Mouse (Mus musculus) hindbrain, embryonic 12.5 days (tissue): ENCODE results near the gene Fen1. TPM values are rescaled to one million over a fixed set of nuclear protein-coding genes. Genes with fewer than 3 reads are reported as not detected.

ENCODE experiments used
- ATAC-seq: fragments of 200-750 bp; cut with Nextera tagmentation; 2 replicates; pipeline ENCODE4 v1.8.0; 2017; ENCODE audit warnings: moderate TSS enrichment; ENCODE audit not compliant: low FRiP score
- H3K27ac ChIP-seq: fragments of 300-500 bp; sonication (generic); 2 replicates; pipeline ENCODE4 v1.5.1; 2016; ENCODE audit warnings: mild to moderate bottlenecking
- H3K27me3 ChIP-seq: fragments of 300-500 bp; sonication (generic); 2 replicates; pipeline ENCODE4 v1.6.1; 2016; ENCODE audit warnings: mild to moderate bottlenecking
- H3K36me3 ChIP-seq: fragments of 300-500 bp; sonication (generic); 2 replicates; pipeline ENCODE4 v1.6.1; 2016; ENCODE audit warnings: mild to moderate bottlenecking
- H3K4me1 ChIP-seq: fragments of 300-500 bp; sonication (generic); 2 replicates; pipeline ENCODE4 v1.6.1; 2016
- H3K4me2 ChIP-seq: fragments of 300-500 bp; sonication (generic); replicated peaks from 2 replicates; pipeline ENCODE4 v1.6.1; 2016; ENCODE audit warnings: mild to moderate bottlenecking
- H3K4me3 ChIP-seq: fragments of 300-500 bp; sonication (generic); 2 replicates; pipeline ENCODE4 v1.5.1; 2016; ENCODE audit warnings: mild to moderate bottlenecking
- H3K9ac ChIP-seq: fragments of 300-500 bp; sonication (generic); 2 replicates; pipeline ENCODE4 v1.6.1; 2016; ENCODE audit warnings: mild to moderate bottlenecking, moderate library complexity
- H3K9me3 ChIP-seq: fragments of 300-500 bp; sonication (generic); replicated peaks from 2 replicates; pipeline ENCODE4 v1.6.1; 2016; ENCODE audit warnings: mild to moderate bottlenecking
- WGBS: fragments of 180-500 bp; shearing (Covaris S2); methylation state at CpG from one replicate; pipeline ENCODE4 v1.1.7; 2016; 5-methylcytosine and 5-hydroxymethylcytosine counted together
- polyA plus RNA-seq: library from polyadenylated mRNA; unstranded; fragments of >200 nt; fragmentation: Nextera tagmentation; extraction: Ambion mirVana; gene quantifications from 2 replicates; pipeline ENCODE4 v1.2.1, GENCODE M21; 2016

Gene Fen1
- polyA plus RNA-seq, 1 experiment from 2014 or later, result 62.4 TPM

- Histone ChIP-seq H3K4me3 (no peak overlapping the region), H3K9me3 (no peaks in the 10 kb centered on the region), H3K27me3 (peaks cover 21% of the 10 kb centered on the region), H3K4me1 (peaks cover 15% of the 10 kb centered on the region), H3K27ac (no peak overlapping the region), H3K4me2 (no peak overlapping the region), H3K9ac (no peak overlapping the region), H3K36me3 (no peaks in the 10 kb centered on the region)
- no peak for ATAC-seq
- WGBS, result 17% methylated on average over 5 of the region's 5 CpGs
These were observed 27.9 kb upstream of the Fen1 start for GRCm38 (mm10) chr19:10231871-10232270.

- WGBS, result 8% methylated on average over 7 of the region's 7 CpGs
- Histone ChIP-seq H3K27ac (no peak overlapping the region), H3K36me3 (no peaks in the 10 kb centered on the region), H3K4me3 (no peak overlapping the region), H3K4me1 (peaks cover 15% of the 10 kb centered on the region), H3K9me3 (no peaks in the 10 kb centered on the region), H3K4me2 (no peak overlapping the region), H3K9ac (no peak overlapping the region), H3K27me3 (peaks cover 21% of the 10 kb centered on the region)
- ATAC-seq, result no peak
These were observed 27.0 kb upstream of the Fen1 start for GRCm38 (mm10) chr19:10231016-10231415.

- 87% methylated on average over 4 of the region's 4 CpGs for WGBS
- no peaks in the 10 kb centered on the region for H3K36me3 ChIP-seq
- H3K4me3 ChIP-seq, result no peak overlapping the region
- H3K27me3 ChIP-seq, result peaks cover 5% of the 10 kb centered on the region
- H3K9me3 ChIP-seq, result no peaks in the 10 kb centered on the region
- H3K9ac ChIP-seq, result no peak overlapping the region
- no peak overlapping the region for H3K27ac ChIP-seq
- H3K4me1 ChIP-seq, result peaks cover 10% of the 10 kb centered on the region
- no peak overlapping the region for H3K4me2 ChIP-seq
- ATAC-seq, result no peak
These were observed 21.8 kb upstream of the Fen1 start for GRCm38 (mm10) chr19:10225767-10226166.

GRCm38 (mm10) chr19:10224637-10225453 is 20.9 kb upstream of the Fen1 start:
- Histone ChIP-seq H3K9me3 (no peaks in the 10 kb centered on the region), H3K27me3 (peaks cover 3% of the 10 kb centered on the region; the same call in 1 of the 2 replicates), H3K4me3 (no peak overlapping the region), H3K27ac (no peak overlapping the region), H3K36me3 (no peaks in the 10 kb centered on the region), H3K4me2 (peak overlapping the region; percentile 28), H3K4me1 (peaks cover 10% of the 10 kb centered on the region), H3K9ac (peak overlapping the region; percentile 32; the same call in 1 of the 2 replicates)
- 29% methylated on average over 26 of the region's 26 CpGs for WGBS
- no peak for ATAC-seq

- 82% methylated on average over 4 of the region's 4 CpGs for WGBS
- no peak overlapping the region for H3K4me2 ChIP-seq
- H3K9ac ChIP-seq, result no peak overlapping the region
- H3K9me3 ChIP-seq, result no peaks in the 10 kb centered on the region
- H3K4me3 ChIP-seq, result no peak overlapping the region
- H3K27ac ChIP-seq, result no peak overlapping the region
- ATAC-seq, result no peak
- H3K27me3 ChIP-seq, result no peaks in the 10 kb centered on the region
- H3K36me3 ChIP-seq, result no peaks in the 10 kb centered on the region
- H3K4me1 ChIP-seq, result peaks cover 10% of the 10 kb centered on the region
These were observed 19.6 kb upstream of the Fen1 start for GRCm38 (mm10) chr19:10223561-10223960.

GRCm38 (mm10) chr19:10222656-10223055 is 18.7 kb upstream of the Fen1 start:
- 59% methylated on average over 7 of the region's 8 CpGs for WGBS
- Histone ChIP-seq H3K27ac (no peak overlapping the region), H3K27me3 (no peaks in the 10 kb centered on the region), H3K4me2 (no peak overlapping the region), H3K9ac (no peak overlapping the region), H3K4me3 (no peak overlapping the region), H3K36me3 (no peaks in the 10 kb centered on the region), H3K9me3 (no peaks in the 10 kb centered on the region), H3K4me1 (peaks cover 10% of the 10 kb centered on the region)
- ATAC-seq, result no peak

GRCm38 (mm10) chr19:10221585-10221984 is 17.6 kb upstream of the Fen1 start:
- H3K27ac ChIP-seq, result no peak overlapping the region
- no peaks in the 10 kb centered on the region for H3K36me3 ChIP-seq
- H3K4me3 ChIP-seq, result no peak overlapping the region
- H3K4me2 ChIP-seq, result no peak overlapping the region
- H3K4me1 ChIP-seq, result peaks cover 10% of the 10 kb centered on the region
- no peaks in the 10 kb centered on the region for H3K9me3 ChIP-seq
- WGBS, result 62% methylated on average over 4 of the region's 4 CpGs
- no peaks in the 10 kb centered on the region for H3K27me3 ChIP-seq
- H3K9ac ChIP-seq, result no peak overlapping the region
- no peak for ATAC-seq

GRCm38 (mm10) chr19:10219593-10219992 is 15.6 kb upstream of the Fen1 start:
- no peak overlapping the region for H3K4me3 ChIP-seq
- ATAC-seq, result no peak
- no peak overlapping the region for H3K27ac ChIP-seq
- no peak overlapping the region for H3K9ac ChIP-seq
- H3K36me3 ChIP-seq, result no peaks in the 10 kb centered on the region
- no peaks in the 10 kb centered on the region for H3K27me3 ChIP-seq
- H3K4me1 ChIP-seq, result peaks cover under 1% of the 10 kb centered on the region; the same call in 1 of the 2 replicates
- no peaks in the 10 kb centered on the region for H3K9me3 ChIP-seq
- 79% methylated on average over 6 of the region's 6 CpGs for WGBS
- no peak overlapping the region for H3K4me2 ChIP-seq

- no peak overlapping the region for H3K4me2 ChIP-seq
- WGBS, result 69% methylated on average over 3 of the region's 3 CpGs
- no peak overlapping the region for H3K4me3 ChIP-seq
- H3K9me3 ChIP-seq, result no peaks in the 10 kb centered on the region
- no peak overlapping the region for H3K27ac ChIP-seq
- H3K9ac ChIP-seq, result no peak overlapping the region
- H3K4me1 ChIP-seq, result no peaks in the 10 kb centered on the region
- no peaks in the 10 kb centered on the region for H3K36me3 ChIP-seq
- no peak; the same call in 1 of the 2 replicates for ATAC-seq
- H3K27me3 ChIP-seq, result no peaks in the 10 kb centered on the region
These were observed 15.1 kb upstream of the Fen1 start for GRCm38 (mm10) chr19:10219108-10219507.

- H3K9ac ChIP-seq, result no peak overlapping the region
- no peaks in the 10 kb centered on the region for H3K27me3 ChIP-seq
- no peak overlapping the region for H3K4me2 ChIP-seq
- H3K4me3 ChIP-seq, result no peak overlapping the region
- H3K27ac ChIP-seq, result no peak overlapping the region
- 84% methylated on average over 8 of the region's 8 CpGs for WGBS
- ATAC-seq, result no peak
- no peaks in the 10 kb centered on the region for H3K4me1 ChIP-seq
- no peaks in the 10 kb centered on the region for H3K9me3 ChIP-seq
- peaks cover 15% of the 10 kb centered on the region for H3K36me3 ChIP-seq
These were observed 12.1 kb upstream of the Fen1 start for GRCm38 (mm10) chr19:10216101-10216500.

- ATAC-seq, result no peak
- Histone ChIP-seq H3K4me2 (no peak overlapping the region), H3K4me1 (no peaks in the 10 kb centered on the region), H3K27ac (no peak overlapping the region), H3K4me3 (no peak overlapping the region), H3K9me3 (no peaks in the 10 kb centered on the region), H3K27me3 (no peaks in the 10 kb centered on the region), H3K36me3 (peaks cover 34% of the 10 kb centered on the region), H3K9ac (no peak overlapping the region)
- 94% methylated on average over 10 of the region's 10 CpGs for WGBS
These were observed 10.0 kb upstream of the Fen1 start for GRCm38 (mm10) chr19:10213796-10214471.

GRCm38 (mm10) chr19:10210885-10211284 is 6.9 kb upstream of the Fen1 start:
- no peak overlapping the region for H3K4me3 ChIP-seq
- no peaks in the 10 kb centered on the region for H3K27me3 ChIP-seq
- 86% methylated on average over 4 of the region's 4 CpGs for WGBS
- H3K36me3 ChIP-seq, result peaks cover 61% of the 10 kb centered on the region
- H3K27ac ChIP-seq, result no peak overlapping the region
- no peak overlapping the region for H3K4me2 ChIP-seq
- H3K9ac ChIP-seq, result no peak overlapping the region
- H3K4me1 ChIP-seq, result no peaks in the 10 kb centered on the region
- H3K9me3 ChIP-seq, result no peaks in the 10 kb centered on the region
- no peak for ATAC-seq
